Mouse (Mus musculus) heart, adult 2 months (tissue): ENCODE data around the gene Atg16l2.

ENCODE experiments used
- CTCF ChIP-seq: fragments of 200-600 bp; IDR thresholded peaks from 2 replicates; pipeline ENCODE4 v1.8.1; 2022; ENCODE audit warnings: antibody characterized with exemption, mild to moderate bottlenecking, moderate library complexity
- EP300 ChIP-seq: fragments of 200-500 bp; IDR thresholded peaks from 2 replicates; pipeline ENCODE4 v1.6.1; 2011; ENCODE audit warnings: low read depth, low read length, control low read depth; ENCODE audit not compliant: insufficient read depth

DNA sequence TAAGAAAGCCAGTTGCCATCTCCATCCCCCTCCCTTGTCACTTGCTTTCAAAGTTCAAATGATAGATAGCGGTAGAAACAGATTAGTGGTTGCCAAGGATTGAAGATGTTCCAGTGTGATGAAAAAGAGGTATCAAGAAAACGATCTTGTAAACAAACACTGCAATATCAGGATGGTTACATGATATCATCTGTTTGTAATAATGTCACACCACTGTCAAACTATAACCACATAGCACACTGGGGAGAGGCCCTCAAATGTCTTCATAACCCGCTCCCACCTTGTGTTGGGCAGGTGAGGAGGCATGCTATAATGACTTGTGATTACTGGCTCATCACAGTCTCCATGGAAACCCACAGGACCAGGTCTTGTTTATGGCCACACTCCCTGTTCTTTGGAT is 3.7 kb downstream of the Atg16l2 start:
- TF ChIP-seq EP300 (no peak), CTCF (no peak)
